Mouse (Mus musculus) stomach, postnatal 0 days (tissue): ENCODE results near the gene Nedd9.

Experiments used
- CTCF ChIP-seq: IDR thresholded peaks from 2 replicates; pipeline ENCODE4 v1.5.1; 2016; ENCODE audit warnings: antibody characterized with exemption, low read depth, mild to moderate bottlenecking, moderate library complexity
- EP300 ChIP-seq: optimal IDR thresholded peaks from 2 replicates; pipeline ENCODE3; 2016; ENCODE audit warnings: antibody characterized with exemption

DNA sequence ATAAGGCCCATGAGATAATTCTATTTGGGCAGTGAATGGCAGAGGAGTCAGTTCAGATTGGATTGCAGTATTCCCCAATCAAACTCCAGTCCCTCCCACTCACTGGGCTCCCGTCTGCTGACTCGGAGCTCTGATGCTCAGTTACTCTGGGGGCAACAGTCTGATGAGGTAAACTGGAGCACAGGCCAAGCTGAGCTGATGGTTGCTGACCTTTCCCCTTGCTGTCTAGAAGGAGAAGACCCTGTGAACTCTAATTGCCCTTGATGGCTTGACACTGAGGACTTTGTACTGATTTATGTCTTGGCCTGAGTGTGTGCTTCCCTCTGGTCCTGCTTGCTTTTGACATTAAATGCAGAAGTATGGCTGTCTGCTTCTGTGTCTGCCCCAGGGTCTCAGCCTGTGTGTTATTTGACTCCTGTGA is 110.1 kb downstream of the Nedd9 start:
- TF ChIP-seq EP300: no peak
- TF ChIP-seq CTCF: no peak
